Mouse (Mus musculus) right cerebral cortex, postnatal 4 days (tissue): ENCODE results near the gene Rai14.

ENCODE experiments used
- DNase-seq: peaks from one replicate; pipeline ENCODE4 v3.0.0-alpha.2; 2022

Rai14 gene

DNA sequence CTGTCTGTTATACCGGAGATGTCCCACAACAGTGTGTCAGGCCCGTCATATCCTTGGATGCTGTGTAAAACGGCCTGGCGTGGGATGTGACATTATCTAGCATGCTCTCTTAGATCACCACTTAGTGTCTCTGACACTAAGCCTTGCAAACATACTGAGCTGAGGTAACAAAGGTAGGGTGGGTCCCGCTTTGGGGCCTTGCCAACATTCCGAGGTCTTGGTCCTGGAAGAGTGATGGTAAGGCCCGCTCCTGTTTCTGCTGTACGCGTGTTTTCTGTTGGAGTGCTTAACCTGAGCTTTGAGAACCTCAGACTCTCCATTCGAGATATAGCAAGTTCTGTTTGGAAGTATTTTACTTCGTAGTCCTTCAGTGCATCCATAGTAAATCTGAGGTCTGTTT, 5.8 kb upstream of the Rai14 start:
- no peak for DNase-seq

- no peak for DNase-seq
Observed at GRCm38 (mm10) chr15:10719511-10719910, 5.1 kb upstream of the Rai14 start.

- no peak for DNase-seq
Observed at GRCm38 (mm10) chr15:10718763-10719162, 4.3 kb upstream of the Rai14 start.

DNA sequence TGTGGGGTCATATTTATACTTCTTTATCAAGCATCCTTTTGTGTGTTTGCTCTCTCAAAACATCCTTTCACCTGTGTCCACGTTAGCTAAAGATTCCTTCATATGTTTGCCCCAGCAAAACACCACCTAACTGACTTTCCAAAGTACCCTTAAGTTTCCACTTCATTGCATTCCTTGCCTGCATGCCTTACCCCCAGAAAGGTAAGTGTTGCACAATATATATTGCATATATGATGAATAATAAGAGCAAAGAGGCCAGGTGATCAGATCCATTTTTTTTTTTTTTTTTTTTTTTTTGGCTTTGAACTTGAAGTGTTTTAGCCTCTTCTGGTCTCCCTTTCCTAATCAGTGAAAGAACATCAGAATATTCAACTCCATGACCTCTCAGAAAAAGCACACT, 2.9 kb upstream of the Rai14 start:
- no peak for DNase-seq

DNA sequence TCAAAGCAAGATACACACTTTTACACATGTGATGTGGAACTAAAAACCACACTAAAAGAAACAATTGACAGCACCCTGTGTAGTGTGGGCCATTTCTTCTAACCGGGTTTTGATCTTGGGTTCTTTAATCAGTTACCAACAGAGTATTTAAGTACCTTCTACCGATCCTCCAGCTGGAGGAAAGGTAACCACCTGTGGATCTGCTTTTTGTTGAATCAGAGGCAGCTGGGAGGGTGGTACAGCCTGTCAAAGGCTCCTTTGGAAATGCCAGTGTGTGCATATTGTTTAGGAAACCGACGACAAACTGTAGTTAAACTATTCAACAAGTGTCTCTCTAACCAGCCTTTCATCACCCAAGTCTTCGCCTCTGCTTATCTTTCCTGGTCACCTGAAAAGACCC, 1.5 kb upstream of the Rai14 start:
- no peak for DNase-seq

DNA sequence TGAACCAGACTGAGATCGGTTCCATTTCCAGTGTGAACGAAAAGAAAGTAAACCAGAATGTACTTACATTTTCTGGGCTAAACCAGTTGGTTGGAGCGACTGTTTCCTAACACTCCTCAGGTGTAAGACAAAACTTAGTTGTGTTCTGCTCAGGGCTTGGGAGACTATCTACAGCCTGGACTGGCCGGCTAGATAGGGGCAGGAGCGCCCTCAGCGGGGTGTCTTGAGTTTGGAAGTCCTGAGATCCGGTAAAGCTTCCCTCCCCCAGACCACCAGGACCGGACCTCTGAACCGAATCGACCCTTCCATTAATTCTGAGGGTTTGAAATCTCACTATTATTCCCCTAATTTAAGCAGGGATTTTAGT, 698 bp upstream of the Rai14 start:
- no peak for DNase-seq

- DNase-seq: peak; percentile 10
Observed at GRCm38 (mm10) chr15:10713626-10714316, 653 bp downstream of the Rai14 start.

DNA sequence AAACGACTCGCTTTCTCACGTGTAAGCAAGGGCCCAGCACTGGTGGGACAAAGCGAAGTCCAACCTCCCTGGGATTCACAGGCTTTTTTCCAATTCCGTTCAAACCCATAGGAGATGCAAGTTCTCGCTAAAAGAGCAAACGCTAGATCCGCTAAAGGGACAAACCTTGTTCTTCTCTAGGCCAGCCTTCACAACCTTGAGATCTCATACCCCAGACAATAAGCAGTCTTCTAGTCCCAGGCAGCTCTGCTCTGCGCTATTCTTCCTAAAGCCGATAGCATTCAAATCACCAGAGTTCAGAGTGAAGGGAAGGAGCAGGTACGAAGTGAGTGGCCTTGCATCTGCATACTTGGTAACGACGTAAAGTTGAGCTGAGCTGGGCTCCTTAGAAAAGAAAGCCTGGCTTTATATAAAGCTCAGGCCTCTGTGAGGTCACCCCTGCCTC, 1.2 kb downstream of the Rai14 start:
- DNase-seq: no peak

- no peak for DNase-seq
Observed at GRCm38 (mm10) chr15:10712288-10712687, 2.1 kb downstream of the Rai14 start.

DNA sequence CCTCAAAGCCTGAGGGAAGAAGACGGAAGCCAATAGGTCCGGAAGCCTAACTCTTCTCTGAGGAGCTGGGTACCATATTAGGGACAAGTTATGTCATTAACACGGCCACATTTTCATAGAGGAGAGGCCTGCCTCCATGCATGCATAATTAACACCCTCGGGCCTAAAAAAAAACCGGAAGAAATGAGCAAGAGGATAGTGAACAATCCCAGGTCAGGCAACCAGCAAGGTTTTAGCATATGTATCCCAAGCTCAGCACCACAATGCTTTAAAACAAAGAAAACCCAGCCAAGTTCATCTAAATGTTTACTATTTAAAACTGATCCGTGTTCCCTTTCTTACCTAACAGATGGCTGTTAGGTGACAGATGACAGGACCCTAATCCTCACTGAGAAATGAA, 3.2 kb downstream of the Rai14 start:
- no peak for DNase-seq

DNA sequence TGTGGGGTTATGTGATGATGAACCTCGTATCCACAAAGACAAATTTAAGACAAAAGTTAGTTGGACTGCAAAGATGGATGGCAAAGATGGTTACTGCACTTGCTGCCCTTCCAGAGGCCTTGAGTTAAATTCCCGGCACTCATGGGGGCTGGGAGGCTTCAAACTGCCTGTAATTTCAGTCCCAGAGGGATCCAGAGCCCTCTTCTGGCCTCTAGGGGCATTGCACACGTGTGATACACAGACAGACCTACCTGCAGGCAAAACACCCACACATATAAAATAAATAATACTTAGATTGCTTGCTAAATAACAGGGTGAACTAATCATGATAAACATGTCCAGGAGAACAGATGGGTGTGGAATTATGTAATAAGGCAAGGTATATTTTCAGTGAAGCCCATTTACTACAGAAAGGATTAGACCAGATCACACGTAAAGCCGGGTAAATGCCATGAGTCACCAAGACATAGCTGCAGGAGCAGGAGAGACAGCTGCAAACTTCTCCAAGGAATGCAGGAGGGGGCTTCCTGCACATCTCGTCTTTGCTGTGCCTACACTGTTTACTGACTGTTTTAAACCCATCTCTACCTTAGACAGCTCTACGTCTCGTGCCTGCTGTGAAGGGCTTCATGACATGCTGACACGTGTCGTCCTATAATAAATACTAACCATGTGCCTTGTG, 5.7 kb downstream of the Rai14 start:
- DNase-seq: no peak

GRCm38 (mm10) chr15:10707109-10707508, 7.3 kb downstream of the Rai14 start:
- no peak for DNase-seq

DNA sequence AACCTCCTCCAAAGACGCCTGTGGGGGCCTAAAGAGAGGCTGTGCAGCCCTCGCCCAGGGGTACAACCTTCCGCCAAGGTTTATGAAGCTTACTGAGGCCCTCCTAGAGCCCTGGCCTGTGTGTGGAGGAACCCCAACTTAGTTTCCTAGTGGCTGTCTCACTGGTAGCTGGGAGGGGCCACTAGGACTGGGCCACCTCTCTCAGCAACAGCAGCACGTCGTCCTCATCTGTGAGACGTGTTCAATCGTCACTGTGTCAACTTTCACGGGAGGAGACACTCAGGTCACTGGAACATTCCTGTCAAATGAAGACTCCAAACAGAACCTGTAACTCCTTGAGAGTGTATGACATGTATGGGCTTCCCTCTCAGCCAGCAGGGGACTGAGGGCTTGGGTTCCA, 8.0 kb downstream of the Rai14 start:
- DNase-seq: no peak

- no peak for DNase-seq
Observed at GRCm38 (mm10) chr15:10705752-10706151, 8.7 kb downstream of the Rai14 start.

DNA sequence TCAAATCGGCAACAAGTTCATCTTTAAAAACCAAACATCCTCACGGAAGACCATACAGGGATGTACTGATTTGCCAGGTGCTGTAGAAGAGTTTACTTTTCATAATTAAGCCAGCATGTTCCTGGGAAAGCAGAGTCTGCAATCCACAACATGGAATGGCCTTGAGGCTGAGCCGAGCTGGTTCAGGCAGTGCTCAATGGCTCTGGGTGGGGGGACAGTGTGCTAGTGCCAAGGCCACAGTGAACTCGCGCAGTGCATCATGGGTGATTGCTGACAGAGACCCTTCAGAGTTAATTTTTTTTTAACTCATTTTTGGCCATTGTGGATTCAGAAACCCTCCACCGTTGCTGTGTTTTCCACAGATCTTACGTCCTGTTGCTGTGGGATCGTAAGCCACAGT, 10.1 kb downstream of the Rai14 start:
- no peak for DNase-seq

DNA sequence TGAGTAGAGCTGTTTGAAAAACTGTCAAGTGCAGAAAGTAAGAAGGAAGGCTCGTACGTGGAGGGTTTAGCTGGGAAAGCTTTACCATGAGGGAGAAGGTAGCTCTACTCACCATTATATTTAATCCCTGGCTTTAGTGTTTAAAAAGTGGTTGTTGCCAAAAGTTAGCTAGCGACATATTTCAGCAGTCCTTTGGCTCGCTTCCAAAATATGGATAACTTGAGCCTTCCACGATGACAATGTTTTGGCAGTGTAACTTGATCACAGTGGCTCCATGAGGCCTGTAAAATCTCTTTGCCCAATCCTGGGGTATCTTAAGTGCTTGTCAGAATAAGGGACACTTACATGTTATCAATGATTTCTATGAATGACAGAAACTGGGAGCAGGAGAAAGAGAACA, 12.9 kb downstream of the Rai14 start:
- DNase-seq: no peak

DNA sequence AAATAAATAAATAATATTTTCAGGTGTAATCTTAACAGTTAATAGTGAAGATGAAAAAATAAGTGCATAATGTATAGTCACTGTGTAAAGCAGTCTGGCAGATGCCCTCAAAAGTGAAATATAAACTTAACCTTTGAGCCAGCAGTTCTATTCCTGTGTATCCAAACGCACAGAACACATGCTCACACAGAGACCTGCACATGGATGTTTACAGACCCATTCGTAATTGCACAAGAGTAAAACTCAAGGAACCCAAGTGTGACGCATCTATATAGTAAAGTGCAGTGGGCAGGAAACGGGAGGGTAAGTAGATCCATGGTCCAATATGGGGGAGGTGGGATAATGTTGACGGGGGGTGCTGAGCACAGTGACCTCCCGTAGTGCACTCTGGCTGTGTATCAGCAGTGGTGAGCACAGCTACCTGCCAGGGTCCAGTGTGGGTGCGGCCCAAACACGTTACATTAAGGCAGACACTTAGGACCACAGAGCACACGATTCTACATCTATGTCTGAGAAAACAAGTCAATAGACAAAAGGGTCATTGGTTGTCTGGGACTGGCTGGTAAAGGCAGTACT, 13.4 kb downstream of the Rai14 start:
- no peak for DNase-seq

GRCm38 (mm10) chr15:10696478-10697234, 17.8 kb downstream of the Rai14 start:
- no peak for DNase-seq

GRCm38 (mm10) chr15:10692627-10693026, 21.8 kb downstream of the Rai14 start:
- no peak for DNase-seq

GRCm38 (mm10) chr15:10691481-10691880, 22.9 kb downstream of the Rai14 start:
- DNase-seq: no peak

DNA sequence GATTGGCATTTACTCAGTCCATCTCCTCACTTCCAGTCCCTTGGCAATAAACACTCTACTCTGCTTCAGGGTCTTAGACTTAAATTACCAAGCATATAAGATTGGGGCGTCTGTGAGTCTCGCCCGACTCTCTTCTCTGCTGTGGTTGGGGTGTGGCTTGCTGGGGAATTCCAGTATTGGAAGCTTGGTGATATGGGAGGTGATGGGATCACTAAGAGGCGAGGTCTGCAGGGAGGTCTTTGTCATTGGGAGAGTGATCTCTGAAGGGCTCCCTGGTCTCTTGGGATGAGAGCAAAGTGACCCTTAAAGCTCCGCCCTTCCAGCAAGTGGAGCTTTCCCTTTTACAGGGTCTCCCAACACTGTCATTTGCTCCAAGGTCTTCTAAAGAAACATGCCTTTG, 23.5 kb downstream of the Rai14 start:
- no peak for DNase-seq

- DNase-seq: no peak
Observed at GRCm38 (mm10) chr15:10690219-10690618, 24.2 kb downstream of the Rai14 start.

- no peak for DNase-seq
Observed at GRCm38 (mm10) chr15:10689304-10689703, 25.1 kb downstream of the Rai14 start.

GRCm38 (mm10) chr15:10688686-10689085, 25.7 kb downstream of the Rai14 start:
- DNase-seq: no peak
